Mouse (Mus musculus) CD4-positive naive resting alpha-beta T cell, adult 76 days (primary cell): Measurements from ENCODE around the gene Lrrc43. TPM values are rescaled to one million over a fixed set of nuclear protein-coding genes. Genes with fewer than 3 reads are reported as not detected.

ENCODE experiments used
- total RNA-seq: library from RNA; stranded (reverse); gene quantifications from one replicate; pipeline ENCODE4 v1.2.4, GENCODE M21; 2023

Gene Lrrc43
- total RNA-seq, result not detected

DNA sequence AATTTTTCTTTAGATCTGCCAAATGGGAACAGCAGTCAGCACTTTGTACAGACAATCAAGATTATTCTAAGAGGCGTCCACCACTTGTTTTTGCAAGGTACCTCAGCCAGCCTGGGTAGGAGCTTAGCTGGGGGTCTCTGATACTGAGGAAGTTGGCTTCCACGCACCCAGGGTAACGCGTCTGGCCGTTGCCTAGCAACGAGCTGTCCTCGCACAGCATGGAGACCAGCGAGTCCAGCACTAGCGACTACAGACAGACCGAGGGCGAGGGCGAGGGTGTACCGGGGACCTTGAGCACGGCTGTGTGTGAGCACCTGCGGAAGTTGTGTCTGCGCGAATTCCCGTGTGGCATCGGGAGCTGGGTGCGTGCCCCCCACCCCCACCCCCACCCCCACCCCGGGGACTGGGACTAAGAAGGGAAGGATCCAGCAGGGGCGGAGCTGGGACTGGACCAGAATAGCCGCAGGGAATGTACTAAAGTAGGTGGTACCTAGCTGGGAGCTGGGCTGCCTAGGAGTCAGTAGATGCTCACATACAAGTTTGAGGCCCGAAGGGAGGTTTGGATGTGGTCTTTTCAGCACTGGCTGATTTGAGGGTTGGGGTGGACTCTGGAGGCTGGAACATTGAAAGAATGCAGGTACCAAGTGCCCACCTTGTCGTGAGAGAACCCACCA is at the start of gene Lrrc43, which contains the start of gene Il31:
Lrrc43 (plus strand) TSS at position 194 of the 674 bp plus-strand sequence.
Il31 (minus strand) TSS at position 378 of the 674 bp plus-strand sequence.

DNA sequence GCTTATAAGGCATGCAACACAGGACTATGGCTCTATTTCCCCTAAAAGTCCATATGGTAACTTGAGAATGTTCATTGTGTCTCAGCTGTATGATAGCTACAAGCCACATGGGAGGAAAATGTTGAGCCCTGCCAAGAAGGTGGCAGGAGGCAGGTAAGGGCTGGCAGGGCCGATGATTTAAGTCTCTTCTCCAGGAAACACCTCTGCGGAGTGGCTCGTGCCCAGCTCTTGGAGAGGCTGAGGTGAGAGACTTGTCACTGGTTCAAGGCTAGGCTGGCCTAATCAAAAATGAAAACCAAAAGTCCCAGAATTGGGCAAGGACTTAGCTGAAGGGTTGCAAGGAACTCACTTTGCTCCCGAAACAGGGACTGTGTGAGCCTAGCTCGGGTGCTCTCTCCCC is 21.1 kb downstream of the Lrrc43 start, which contains the start of gene B3gnt4:
B3gnt4 (plus strand) TSS at position 301 of the 400 bp plus-strand sequence.

DNA sequence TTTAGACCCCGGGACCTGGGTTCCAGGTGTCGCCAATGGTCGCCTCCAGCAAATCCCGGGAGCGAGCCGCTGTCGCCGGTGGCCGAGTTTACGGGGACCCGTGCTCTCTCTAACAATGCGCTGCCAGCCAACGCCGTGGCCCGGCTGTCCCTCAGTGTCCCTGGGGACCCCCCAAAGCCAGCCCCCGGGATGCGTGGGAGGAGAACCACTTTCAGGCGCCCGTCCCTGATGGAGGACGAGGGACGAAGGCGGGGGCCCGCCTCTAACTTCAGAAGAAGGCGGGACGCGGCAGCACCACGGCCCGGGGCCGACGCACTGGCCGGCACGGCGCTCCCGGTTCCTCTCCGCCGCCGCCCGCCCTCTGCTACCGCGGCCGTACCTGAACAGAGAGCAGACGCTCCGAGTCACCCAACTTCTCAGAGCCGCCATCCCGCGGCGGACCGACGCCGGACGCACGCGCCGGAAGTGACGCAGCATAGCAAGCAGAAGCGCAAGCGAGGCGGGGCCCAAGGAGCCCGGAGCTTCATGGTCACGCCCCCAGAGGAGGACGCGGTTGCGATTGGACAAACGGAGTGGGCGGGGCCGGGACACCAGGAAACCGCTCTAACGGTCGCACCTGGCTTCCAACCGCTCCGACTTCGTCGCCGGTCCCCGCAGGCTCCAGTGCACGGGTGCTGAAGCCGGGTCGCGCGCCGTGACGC is 34.7 kb downstream of the Lrrc43 start, which contains the start of gene Diablo:
Diablo (minus strand) TSS at position 485 of the 701 bp plus-strand sequence.

DNA sequence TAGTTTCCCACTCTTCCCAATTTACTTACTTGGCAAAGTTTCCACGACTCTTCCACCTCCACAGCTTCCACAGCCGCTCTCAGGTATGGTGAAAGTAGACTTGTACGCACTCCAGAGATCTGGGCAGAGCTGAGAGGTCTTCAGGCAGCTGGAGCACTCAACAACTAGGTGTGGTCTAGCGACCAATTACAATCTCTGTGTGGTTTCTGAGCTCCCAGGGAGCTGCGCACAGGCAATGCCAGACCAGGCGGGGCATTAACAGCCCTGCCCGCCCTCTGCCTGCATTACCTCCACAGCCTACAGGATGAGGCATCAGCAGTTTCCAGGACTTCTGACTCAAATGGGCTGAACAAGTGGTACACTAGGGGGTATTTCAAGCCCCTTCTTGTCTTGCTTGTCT is 36.2 kb downstream of the Lrrc43 start, which contains the start of gene Gm49027:
Gm49027 (minus strand) TSS at position 208 of the 400 bp plus-strand sequence.

Other genes with a start within 250 kb of the Lrrc43 start
- 1.9 TPM for gene Wdr66, start 237.2 kb upstream of the Lrrc43 start, total RNA-seq
- 18.7 TPM for gene Bcl7a, start 145.5 kb upstream of the Lrrc43 start, total RNA-seq
- 97.0 TPM for gene Mlxip, start 94.5 kb upstream of the Lrrc43 start, total RNA-seq
- gene Il31, start 184 bp downstream of the Lrrc43 start, total RNA-seq, result not detected
- not detected for gene B3gnt4, start 21.2 kb downstream of the Lrrc43 start, total RNA-seq
- 51.0 TPM for gene Diablo, start 34.9 kb downstream of the Lrrc43 start, total RNA-seq
- gene Gm49027, start 36.2 kb downstream of the Lrrc43 start, total RNA-seq, result 6.0 TPM
- gene Vps33a, start 83.7 kb downstream of the Lrrc43 start, total RNA-seq, result 40.0 TPM
- 120 TPM for gene Clip1, start 195.3 kb downstream of the Lrrc43 start, total RNA-seq
- 71.2 TPM for gene Zcchc8, start 231.8 kb downstream of the Lrrc43 start, total RNA-seq